Comparison of ENCODE assay signal across 23 mouse cellular contexts in the genomic region with DNA sequence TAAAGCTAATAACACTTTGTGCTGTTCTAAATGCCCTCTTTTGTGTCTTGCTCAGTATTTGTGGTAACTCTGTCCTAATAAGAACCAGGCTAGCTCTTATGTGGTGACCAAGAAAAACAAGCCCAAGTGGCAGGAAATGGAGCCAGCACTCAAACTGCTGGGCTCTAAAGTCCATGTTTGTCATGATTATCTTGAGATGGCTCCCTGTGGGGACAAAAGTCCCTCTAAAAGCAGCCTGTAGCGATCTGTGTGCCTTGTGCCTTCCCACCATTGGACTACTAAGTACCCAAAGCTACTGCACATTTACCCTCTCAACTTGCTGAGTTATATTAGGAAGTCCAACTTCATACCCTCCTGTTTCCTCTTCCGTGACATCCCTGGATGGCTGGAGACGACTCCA. TPM values are rescaled to one million over a fixed set of nuclear protein-coding genes. Genes with fewer than 3 reads are reported as not detected.
DNase-seq lines count a peak whose midpoint lies in the region; ATAC-seq and TF ChIP-seq lines count a peak whose summit lies in the region.
"Had no signal": no experiment of that assay in that cellular context is flagged by ENCODE, and none has a peak within 500 bp of the region (broad histone marks: within the 10 kb centered on the region; RNA-seq: fewer than 3 reads in every experiment).

No protein-coding gene starts in this region.

- H3K4me2 ChIP-seq in heart, embryonic 11.5 days, result no peak overlapping the region
- H3K4me2 ChIP-seq in intestine, embryonic 16.5 days (ENCODE audit: low read depth, low read length), result no peak overlapping the region
- no peak overlapping the region for H3K4me2 ChIP-seq in forebrain, embryonic 16.5 days (ENCODE audit: low read length)
- H3K4me2 ChIP-seq: embryonic facial prominence, embryonic 13.5 days; embryonic facial prominence, embryonic 15.5 days; forebrain, embryonic 13.5 days; forebrain, embryonic 15.5 days had no signal

- no peaks in the 10 kb centered on the region for H3K36me3 ChIP-seq in heart, embryonic 11.5 days (ENCODE audit: control insufficient read depth, insufficient read depth, low read length)
- H3K36me3 ChIP-seq in intestine, embryonic 16.5 days (ENCODE audit: control insufficient read depth, insufficient read depth, low read length), result no peaks in the 10 kb centered on the region
- H3K36me3 ChIP-seq in small intestine, adult 2 months (ENCODE audit: control insufficient read depth, insufficient read depth, low read length), result no peaks in the 10 kb centered on the region
- H3K36me3 ChIP-seq in forebrain, embryonic 16.5 days (ENCODE audit: control insufficient read depth, insufficient read depth), result no peaks in the 10 kb centered on the region
- H3K36me3 ChIP-seq: embryonic facial prominence, embryonic 13.5 days; embryonic facial prominence, embryonic 15.5 days; forebrain, embryonic 15.5 days had no signal

- WGBS in heart, embryonic 11.5 days (ENCODE audit: insufficient replicate concordance), result 72% methylated on average over 3 of the region's 3 CpGs
- 78% methylated on average over 3 of the region's 3 CpGs for WGBS in intestine, embryonic 16.5 days
- 34% methylated on average over 3 of the region's 3 CpGs for WGBS in small intestine, adult 2 months
- WGBS in forebrain, embryonic 16.5 days, result 82% methylated on average over 3 of the region's 3 CpGs

- no peaks in the 10 kb centered on the region for H3K9me3 ChIP-seq in heart, embryonic 11.5 days (replicated peaks; ENCODE audit: control insufficient read depth, low read length)
- H3K9me3 ChIP-seq in intestine, embryonic 16.5 days (ENCODE audit: control insufficient read depth, low read length), result no peaks in the 10 kb centered on the region
- H3K9me3 ChIP-seq in forebrain, embryonic 16.5 days (ENCODE audit: control insufficient read depth, low read length), result no peaks in the 10 kb centered on the region
- H3K9me3 ChIP-seq: embryonic facial prominence, embryonic 13.5 days; embryonic facial prominence, embryonic 15.5 days; forebrain, embryonic 13.5 days; forebrain, embryonic 15.5 days had no signal

- no peak overlapping the region for H3K9ac ChIP-seq in heart, embryonic 11.5 days (ENCODE audit: low read depth, low read length)
- H3K9ac ChIP-seq in intestine, embryonic 16.5 days (ENCODE audit: low read depth, low read length), result no peak overlapping the region
- H3K9ac ChIP-seq in forebrain, embryonic 16.5 days (replicated peaks; ENCODE audit: low read depth, low read length), result no peak overlapping the region
- H3K9ac ChIP-seq: embryonic facial prominence, embryonic 13.5 days; embryonic facial prominence, embryonic 15.5 days; forebrain, embryonic 13.5 days; forebrain, embryonic 15.5 days had no signal

- no peak overlapping the region for H3K27ac ChIP-seq in heart, embryonic 11.5 days (ENCODE audit: low read depth, low read length)
- H3K27ac ChIP-seq in intestine, embryonic 16.5 days (ENCODE audit: low read length), result no peak overlapping the region
- peak overlapping the region; percentile 80 for H3K27ac ChIP-seq in small intestine, adult 2 months (ENCODE audit: insufficient read depth, low read depth, low read length)
- H3K27ac ChIP-seq in forebrain, embryonic 16.5 days (ENCODE audit: low read length), result no peak overlapping the region
- H3K27ac ChIP-seq: embryonic facial prominence, embryonic 13.5 days; embryonic facial prominence, embryonic 15.5 days; forebrain, embryonic 13.5 days; forebrain, embryonic 15.5 days had no signal

- no peak overlapping the region for H3K4me3 ChIP-seq in heart, embryonic 11.5 days (ENCODE audit: low read depth, low read length)
- no peak overlapping the region for H3K4me3 ChIP-seq in intestine, embryonic 16.5 days (ENCODE audit: low read length)
- H3K4me3 ChIP-seq in small intestine, adult 2 months (ENCODE audit: low read depth, low read length), result no peak overlapping the region
- H3K4me3 ChIP-seq in forebrain, embryonic 16.5 days (replicated peaks; ENCODE audit: low read length), result no peak overlapping the region
- H3K4me3 ChIP-seq: embryonic facial prominence, embryonic 13.5 days; embryonic facial prominence, embryonic 15.5 days; erythroblast, embryonic 14.5 days; forebrain, embryonic 13.5 days; forebrain, embryonic 15.5 days had no signal

- TF ChIP-seq POLR2A in small intestine, adult 2 months (IDR thresholded peaks at IDR 0.05; ENCODE audit: low read depth, low read length), result no peak

- no peak for ATAC-seq in heart, embryonic 11.5 days (replicated peaks; ENCODE audit: insufficient number of reproducible peaks, low FRiP score, low TSS enrichment)
- peak; percentile 52 for ATAC-seq in intestine, embryonic 16.5 days
- no peak for ATAC-seq in forebrain, embryonic 16.5 days
- no peak for ATAC-seq in erythroid progenitor cell, adult 5-6 weeks (replicated peaks; ENCODE audit: low FRiP score, poor library complexity, severe bottlenecking)
- ATAC-seq: forebrain, embryonic 13.5 days; forebrain, embryonic 15.5 days had no signal

- no peaks in the 10 kb centered on the region for H3K4me1 ChIP-seq in heart, embryonic 11.5 days (ENCODE audit: control insufficient read depth, insufficient read depth, low read length)
- peaks cover 2% of the 10 kb centered on the region; the same call in 1 of the 2 replicates for H3K4me1 ChIP-seq in intestine, embryonic 16.5 days (ENCODE audit: control insufficient read depth, insufficient read depth, low read length)
- H3K4me1 ChIP-seq in small intestine, adult 2 months (ENCODE audit: control insufficient read depth, insufficient read depth, insufficient read length, low read length), result peaks cover 30% of the 10 kb centered on the region
- H3K4me1 ChIP-seq in forebrain, embryonic 16.5 days (replicated peaks; ENCODE audit: control insufficient read depth, insufficient read depth, low read length), result no peaks in the 10 kb centered on the region
- H3K4me1 ChIP-seq: forebrain, embryonic 13.5 days; forebrain, embryonic 15.5 days had no signal

- no peak for TF ChIP-seq CTCF in small intestine, adult 2 months (IDR thresholded peaks at IDR 0.05; ENCODE audit: extremely low read depth, insufficient read length, insufficient replicate concordance, low read depth, low read length)

- H3K27me3 ChIP-seq in heart, embryonic 11.5 days (ENCODE audit: control insufficient read depth, insufficient read depth, low read length), result no peaks in the 10 kb centered on the region
- no peaks in the 10 kb centered on the region for H3K27me3 ChIP-seq in intestine, embryonic 16.5 days (replicated peaks; ENCODE audit: control insufficient read depth, insufficient read depth, low read length)
- H3K27me3 ChIP-seq in small intestine, adult 2 months (ENCODE audit: control insufficient read depth, insufficient read depth, low read length), result no peaks in the 10 kb centered on the region
- no peaks in the 10 kb centered on the region for H3K27me3 ChIP-seq in forebrain, embryonic 16.5 days (replicated peaks; ENCODE audit: control insufficient read depth, insufficient read depth, low read length)
- H3K27me3 ChIP-seq: embryonic facial prominence, embryonic 13.5 days; embryonic facial prominence, embryonic 15.5 days; forebrain, embryonic 13.5 days; forebrain, embryonic 15.5 days had no signal

- DNase-seq in heart, adult 11 months, result peak; percentile 42
- peak; percentile 28 for DNase-seq in 416B (ENCODE audit: low read depth)
- DNase-seq in retina, postnatal 1 day, result no peak
- DNase-seq: adrenal gland, adult 2 months; adrenal gland, postnatal 10 days; adrenal gland, postnatal 25 days; cerebellum, adult 11 months; cerebellum, adult 18-20 months; cerebellum, adult 8-10 months; cerebellum, adult 9-11 months; cerebellum, postnatal 14 days; cerebellum, postnatal 36 days; embryo, embryonic 11 days had no signal

RNA-seq across cellular contexts. Expression of a gene that starts 11.4 kb away (rescaled TPM):
- polyA plus RNA-seq in heart, embryonic 11.5 days (2014; fragmentation: Nextera tagmentation; extraction: Ambion mirVana), result 11.2 and 13.1 TPM in 2 replicates
- 16.6 and 18.2 TPM in 2 replicates for polyA plus RNA-seq in intestine, embryonic 16.5 days (2015; fragmentation: Nextera tagmentation; extraction: Ambion mirVana)
- 4.9 and 29.1 TPM in 2 replicates for polyA plus RNA-seq in small intestine, adult 2 months (2012; rRNA removed)
- polyA plus RNA-seq in forebrain, embryonic 16.5 days (2015; fragmentation: Nextera tagmentation; extraction: Ambion mirVana), result 21.4 TPM in 2 replicates
- total RNA-seq in erythroid progenitor cell, adult 5-6 weeks (2015; ENCODE audit: low replicate concordance), result 19.5 and 22.6 TPM in 2 replicates
- 28.5 and 37.6 TPM in 2 replicates for total RNA-seq in erythroid progenitor cell, adult 5-6 weeks (2017; ENCODE audit: low replicate concordance)
